Mouse (Mus musculus) limb, embryonic 13.5 days (tissue): ENCODE results near the gene Nudt9. TPM values are rescaled to one million over a fixed set of nuclear protein-coding genes. Genes with fewer than 3 reads are reported as not detected.
A peak's percentile ranks its signal among the peaks of the same experiment; 100 is the strongest.

ENCODE experiments used
- ATAC-seq: fragments of 200-750 bp; cut with Nextera tagmentation; 2 replicates; pipeline ENCODE4 v1.8.0; 2017; ENCODE audit warnings: low read depth, moderate number of reproducible peaks, moderate TSS enrichment; ENCODE audit not compliant: low FRiP score
- H3K27ac ChIP-seq: fragments of 300-500 bp; sonication (generic); 2 replicates; pipeline ENCODE4 v1.5.1; 2015; ENCODE audit warnings: inconsistent platforms, mild to moderate bottlenecking, moderate library complexity
- H3K27me3 ChIP-seq: fragments of 300-500 bp; sonication (generic); 2 replicates; pipeline ENCODE4 v1.6.1; 2015; ENCODE audit warnings: mild to moderate bottlenecking, inconsistent platforms
- H3K36me3 ChIP-seq: fragments of 300-500 bp; sonication (generic); 2 replicates; pipeline ENCODE4 v1.6.1; 2015; ENCODE audit warnings: inconsistent platforms, mild to moderate bottlenecking, moderate library complexity
- H3K4me1 ChIP-seq: fragments of 300-500 bp; sonication (generic); 2 replicates; pipeline ENCODE4 v1.6.1; 2015; ENCODE audit warnings: inconsistent platforms
- H3K4me2 ChIP-seq: fragments of 300-500 bp; sonication (generic); replicated peaks from 2 replicates; pipeline ENCODE4 v1.6.1; 2015; ENCODE audit warnings: inconsistent platforms, mild to moderate bottlenecking, moderate library complexity
- H3K4me3 ChIP-seq: fragments of 300-500 bp; sonication (generic); 2 replicates; pipeline ENCODE4 v1.5.1; 2015; ENCODE audit warnings: moderate library complexity, mild to moderate bottlenecking, inconsistent platforms
- H3K9ac ChIP-seq: fragments of 300-500 bp; sonication (generic); 2 replicates; pipeline ENCODE4 v1.6.1; 2015; ENCODE audit warnings: mild to moderate bottlenecking, inconsistent platforms
- H3K9me3 ChIP-seq: fragments of 300-500 bp; sonication (generic); 2 replicates; pipeline ENCODE4 v1.6.1; 2016; ENCODE audit warnings: inconsistent platforms
- WGBS: fragments of 180-500 bp; shearing (Covaris S2); methylation state at CpG from one replicate; pipeline ENCODE4 v1.1.7; 2015; 5-methylcytosine and 5-hydroxymethylcytosine counted together
- polyA plus RNA-seq: library from polyadenylated mRNA; unstranded; fragments of >200 nt; fragmentation: Nextera tagmentation; extraction: Ambion mirVana; gene quantifications from 2 replicates; pipeline ENCODE4 v1.2.1, GENCODE M21; 2015

Nudt9 gene
- polyA plus RNA-seq, 1 experiment from 2014 or later, result 62.8 TPM

DNA sequence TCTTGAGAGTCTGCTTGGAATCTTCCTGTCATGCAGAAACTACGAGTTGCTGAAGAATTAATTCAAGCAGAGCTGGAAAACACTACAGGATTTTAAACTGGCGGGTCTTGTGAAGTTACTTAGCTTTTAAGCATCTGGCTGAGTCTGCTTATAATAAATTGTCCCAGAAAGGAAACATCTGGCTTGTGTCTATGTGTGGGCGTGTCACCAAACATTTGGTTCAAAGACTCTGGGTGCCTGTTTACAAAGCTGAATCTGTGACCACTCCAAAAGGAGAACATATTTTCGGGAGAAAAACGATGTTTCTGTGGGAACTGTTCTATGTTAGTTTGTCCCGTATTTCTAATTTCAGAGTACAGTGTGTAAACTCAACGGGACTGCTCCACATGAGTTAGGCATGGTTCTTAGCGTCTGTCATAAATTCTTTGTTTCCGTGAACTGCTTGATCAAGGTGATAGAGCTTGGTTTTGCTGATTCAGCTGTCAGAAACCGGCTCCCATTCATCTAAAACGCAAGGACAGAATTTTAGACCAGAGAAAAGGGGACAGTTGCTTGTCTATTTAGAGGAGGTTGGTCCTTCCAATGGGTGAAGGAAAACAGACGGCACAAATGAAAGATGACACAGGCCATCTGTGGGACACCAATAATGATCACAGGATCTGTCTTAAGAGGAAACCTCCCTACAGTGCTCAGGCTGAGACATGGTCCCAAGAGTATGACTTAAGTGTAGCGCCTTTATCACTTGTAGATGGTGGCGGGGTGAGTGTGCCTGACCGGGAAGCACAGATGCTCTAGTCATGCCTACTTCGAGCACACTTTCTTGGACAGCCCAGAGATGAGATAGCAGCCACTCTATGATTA lies 50.2 kb downstream of the Nudt9 start:
- H3K4me3 ChIP-seq, result no peak overlapping the region
- WGBS, result 38% methylated on average over 16 of the region's 16 CpGs
- peak; percentile 28; the same call in 1 of the 2 replicates for ATAC-seq
- H3K27me3 ChIP-seq, result no peaks in the 10 kb centered on the region
- H3K36me3 ChIP-seq, result no peaks in the 10 kb centered on the region
- peaks cover 15% of the 10 kb centered on the region for H3K4me1 ChIP-seq
- 0 out of 2 replicates have a peak overlapping the region, but pooled peaks have one; percentile 20 for H3K9ac ChIP-seq
- H3K27ac ChIP-seq, result no peak overlapping the region
- peak overlapping the region; percentile 37 for H3K4me2 ChIP-seq
- no peaks in the 10 kb centered on the region for H3K9me3 ChIP-seq

DNA sequence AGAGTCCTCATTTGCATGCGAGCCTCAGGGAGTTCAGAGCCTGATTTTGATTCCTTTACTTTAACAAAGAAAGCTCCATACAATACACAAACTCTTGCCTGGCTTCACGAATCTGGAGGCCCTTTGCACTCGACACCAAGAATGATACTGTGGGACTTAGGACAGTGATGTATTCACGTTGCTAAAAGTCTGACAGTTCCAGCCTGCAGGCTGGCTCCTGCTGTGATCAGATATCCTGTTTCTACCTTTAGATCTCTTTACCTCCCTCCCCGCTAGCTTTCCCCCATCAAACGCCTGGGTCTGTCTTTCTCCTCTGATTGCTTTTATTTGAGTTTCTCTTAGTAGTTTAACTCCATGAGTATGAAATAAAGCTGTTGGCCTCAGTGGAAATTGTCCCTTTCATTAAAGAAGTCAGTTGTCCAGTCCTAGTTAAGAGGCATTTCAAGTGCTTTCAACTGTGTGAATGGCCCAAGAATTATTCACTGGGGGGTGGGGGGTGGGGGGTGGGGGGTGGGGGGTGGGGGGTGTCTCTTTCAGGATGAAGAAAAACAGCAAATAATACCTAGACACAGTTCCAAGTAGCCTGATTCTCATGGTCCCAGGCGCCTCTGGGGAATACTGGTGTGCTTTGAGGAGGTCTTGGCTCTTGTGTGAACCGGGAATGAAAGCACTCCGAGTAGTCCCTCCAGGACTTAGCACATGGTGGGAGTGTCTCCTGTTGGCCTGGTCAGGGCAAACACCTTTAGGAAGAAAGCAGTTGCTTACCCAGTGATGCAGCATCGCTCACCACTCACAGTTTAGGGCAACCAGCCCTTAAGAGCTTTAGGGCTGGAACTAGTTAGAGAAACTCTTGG lies 55.8 kb downstream of the Nudt9 start:
- WGBS, result 22% methylated on average over 10 of the region's 10 CpGs
- Histone ChIP-seq H3K4me3 (no peak overlapping the region), H3K4me2 (no peak overlapping the region), H3K27me3 (0 out of 2 replicates have a peak, but pooled peaks cover 3% of the 10 kb centered on the region), H3K27ac (no peak overlapping the region), H3K4me1 (peaks cover 15% of the 10 kb centered on the region), H3K36me3 (no peaks in the 10 kb centered on the region), H3K9ac (no peak overlapping the region), H3K9me3 (no peaks in the 10 kb centered on the region)
- no peak for ATAC-seq

DNA sequence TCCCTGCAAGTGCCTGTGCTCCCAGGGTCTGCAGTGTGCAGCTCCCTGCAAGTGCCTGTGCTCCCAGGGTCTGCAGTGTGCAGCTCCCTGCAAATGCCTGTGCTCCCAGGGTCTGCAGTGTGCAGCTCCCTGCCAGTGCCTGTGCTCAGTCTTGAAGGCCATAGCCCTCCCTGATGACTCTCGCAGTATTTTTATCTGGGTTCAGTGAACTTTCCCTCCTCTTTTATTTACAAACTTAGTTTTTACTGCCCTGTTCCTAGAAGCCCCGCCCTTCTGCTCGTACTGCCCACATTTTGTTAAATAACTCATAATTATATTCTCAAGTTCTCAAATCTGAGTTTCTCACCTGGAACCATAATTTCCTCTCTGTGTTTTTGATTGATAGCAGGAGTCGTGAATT lies 57.1 kb downstream of the Nudt9 start:
- no peaks in the 10 kb centered on the region for H3K36me3 ChIP-seq
- H3K9me3 ChIP-seq, result no peaks in the 10 kb centered on the region
- ATAC-seq, result no peak
- H3K4me2 ChIP-seq, result no peak overlapping the region
- no peak overlapping the region for H3K4me3 ChIP-seq
- H3K27me3 ChIP-seq, result 0 out of 2 replicates have a peak, but pooled peaks cover 3% of the 10 kb centered on the region
- peaks cover 24% of the 10 kb centered on the region for H3K4me1 ChIP-seq
- no peak overlapping the region for H3K27ac ChIP-seq
- WGBS, result 66% methylated on average over 4 of the region's 4 CpGs
- H3K9ac ChIP-seq, result no peak overlapping the region

DNA sequence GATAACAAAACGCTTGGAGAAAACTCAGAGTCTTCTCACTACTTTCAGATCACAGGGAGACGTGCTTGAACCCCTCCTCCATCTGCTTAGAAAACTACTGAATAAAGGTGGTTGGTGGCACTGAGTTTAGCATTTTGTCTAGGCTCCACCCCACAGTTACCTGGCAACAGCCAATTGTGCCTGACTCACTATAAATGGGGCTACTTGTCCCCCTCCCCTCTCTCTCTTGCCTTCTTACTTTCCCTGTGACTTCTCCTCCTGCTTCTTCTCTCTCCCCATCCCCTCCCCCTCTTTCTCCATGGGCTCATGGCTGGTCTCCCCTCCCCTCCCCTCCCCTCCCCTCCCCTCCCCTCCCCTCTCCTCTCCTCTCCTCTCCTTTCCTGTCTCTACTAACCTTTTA lies 58.0 kb downstream of the Nudt9 start:
- WGBS, result 63% methylated on average over 2 of the region's 2 CpGs
- no peak overlapping the region for H3K9ac ChIP-seq
- no peak overlapping the region for H3K27ac ChIP-seq
- H3K4me3 ChIP-seq, result no peak overlapping the region
- no peak for ATAC-seq
- H3K4me2 ChIP-seq, result no peak overlapping the region
- 0 out of 2 replicates have a peak, but pooled peaks cover 3% of the 10 kb centered on the region for H3K27me3 ChIP-seq
- no peaks in the 10 kb centered on the region for H3K36me3 ChIP-seq
- H3K4me1 ChIP-seq, result peaks cover 33% of the 10 kb centered on the region
- no peaks in the 10 kb centered on the region for H3K9me3 ChIP-seq

DNA sequence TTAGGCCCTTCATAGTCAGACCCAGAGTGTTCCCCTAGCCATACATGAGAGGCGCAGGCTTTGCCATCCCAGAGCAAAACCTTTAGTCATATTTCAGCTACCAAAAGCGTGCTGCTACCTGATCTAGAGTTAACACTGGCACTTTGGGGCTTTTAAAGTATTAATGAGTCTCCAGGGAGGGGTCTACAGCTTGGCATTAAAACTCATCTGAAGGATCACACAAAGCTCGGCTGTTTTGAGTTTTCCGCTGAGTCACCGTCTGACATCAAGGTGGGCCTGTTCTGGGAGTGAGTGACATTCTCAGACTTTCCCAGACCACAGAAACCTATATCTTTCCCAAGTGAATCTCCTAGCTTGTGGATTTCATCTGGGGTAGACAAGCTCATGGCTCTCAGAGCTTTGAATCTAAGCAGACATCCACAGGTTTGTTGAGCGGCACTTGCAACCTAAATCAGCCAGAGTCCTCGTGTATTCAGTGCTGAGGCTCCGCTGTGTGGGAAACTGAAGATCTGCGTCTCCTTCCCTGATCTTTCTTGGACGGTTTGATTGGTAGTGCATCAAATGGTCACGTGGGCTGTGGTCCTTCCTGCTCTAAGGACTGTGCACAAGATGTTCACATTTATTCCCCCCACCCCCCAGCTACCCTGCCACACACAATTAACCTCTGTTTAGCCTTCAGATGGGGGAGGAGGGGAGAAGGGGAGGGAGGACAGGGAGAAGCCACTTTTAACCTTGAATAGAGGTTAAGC lies 62.2 kb downstream of the Nudt9 start:
- H3K9me3 ChIP-seq, result no peaks in the 10 kb centered on the region
- peak overlapping the region; percentile 26; the same call in 1 of the 2 replicates for H3K4me3 ChIP-seq
- peak; percentile 45; the same call in 1 of the 2 replicates for ATAC-seq
- H3K9ac ChIP-seq, result peak overlapping the region; percentile 14; the same call in 1 of the 2 replicates
- peak overlapping the region; percentile 58 for H3K4me2 ChIP-seq
- WGBS, result 35% methylated on average over 11 of the region's 11 CpGs
- H3K27ac ChIP-seq, result peak overlapping the region; percentile 52; the same call in 1 of the 2 replicates
- peaks cover 56% of the 10 kb centered on the region for H3K4me1 ChIP-seq
- peaks cover 3% of the 10 kb centered on the region; the same call in 1 of the 2 replicates for H3K27me3 ChIP-seq
- no peaks in the 10 kb centered on the region for H3K36me3 ChIP-seq

DNA sequence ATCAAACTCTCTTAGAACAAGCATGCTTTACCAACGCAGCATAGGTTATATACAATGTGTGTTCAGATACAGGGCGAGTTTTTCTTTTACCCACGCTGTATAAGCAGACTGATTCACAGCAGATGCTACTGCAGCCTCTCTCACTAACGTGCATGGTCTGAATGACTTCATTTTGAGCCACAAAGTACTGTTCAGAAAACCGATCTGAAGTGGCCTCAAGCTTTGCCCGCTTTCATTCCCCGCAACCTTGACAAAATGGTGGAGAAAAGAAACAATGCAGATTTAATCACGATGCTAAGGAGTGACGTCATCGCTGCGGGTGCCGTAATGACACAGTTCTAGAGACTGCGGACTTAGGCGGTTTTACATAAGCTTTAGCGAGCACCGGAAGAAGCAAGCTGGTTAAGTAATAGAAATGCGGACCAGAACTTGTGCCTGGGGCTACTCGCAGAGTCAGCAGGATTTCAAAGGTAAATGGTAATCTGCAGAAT lies 62.8 kb downstream of the Nudt9 start:
- H3K4me1 ChIP-seq, result peaks cover 62% of the 10 kb centered on the region
- H3K9ac ChIP-seq, result peak overlapping the region; percentile 14; the same call in 1 of the 2 replicates

DNA sequence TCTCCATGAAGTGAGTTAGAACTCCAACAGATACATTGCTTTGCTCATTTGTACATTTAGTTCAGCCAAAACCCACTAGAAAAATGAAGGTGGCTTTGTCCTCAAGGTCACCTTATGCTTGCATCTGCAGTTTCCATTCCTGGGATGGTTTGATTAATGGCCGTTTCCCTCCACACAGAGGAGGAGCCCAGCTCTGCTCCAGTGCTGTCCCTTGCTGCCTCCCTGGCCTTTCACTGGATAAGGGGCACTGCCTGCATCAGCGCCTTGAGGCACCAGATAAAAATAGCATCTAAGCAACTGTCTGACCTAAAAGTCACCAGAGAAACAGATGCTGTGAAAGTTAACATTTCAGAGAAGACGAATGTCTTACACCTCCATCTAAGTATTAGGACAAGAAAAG lies 63.4 kb downstream of the Nudt9 start:
- H3K4me1 ChIP-seq, result peaks cover 63% of the 10 kb centered on the region
- H3K4me2 ChIP-seq, result peak overlapping the region; percentile 58
- no peak overlapping the region for H3K4me3 ChIP-seq
- H3K36me3 ChIP-seq, result no peaks in the 10 kb centered on the region
- H3K27ac ChIP-seq, result peak overlapping the region; percentile 52; the same call in 1 of the 2 replicates
- H3K9ac ChIP-seq, result no peak overlapping the region
- ATAC-seq, result no peak
- H3K27me3 ChIP-seq, result peaks cover 3% of the 10 kb centered on the region; the same call in 1 of the 2 replicates
- H3K9me3 ChIP-seq, result no peaks in the 10 kb centered on the region
- WGBS, result 47% methylated on average over 3 of the region's 3 CpGs

More for the DNA sequence above, 62.8 kb downstream of the Nudt9 start:
- Histone ChIP-seq H3K4me3 (peak overlapping the region; percentile 26), H3K36me3 (no peaks in the 10 kb centered on the region), H3K27me3 (peaks cover 3% of the 10 kb centered on the region; the same call in 1 of the 2 replicates), H3K27ac (peak overlapping the region; percentile 52; the same call in 1 of the 2 replicates), H3K4me2 (peak overlapping the region; percentile 58), H3K9me3 (no peaks in the 10 kb centered on the region)
- 16% methylated on average over 18 of the region's 18 CpGs for WGBS
- ATAC-seq, result peak; percentile 38; the same call in 1 of the 2 replicates

DNA sequence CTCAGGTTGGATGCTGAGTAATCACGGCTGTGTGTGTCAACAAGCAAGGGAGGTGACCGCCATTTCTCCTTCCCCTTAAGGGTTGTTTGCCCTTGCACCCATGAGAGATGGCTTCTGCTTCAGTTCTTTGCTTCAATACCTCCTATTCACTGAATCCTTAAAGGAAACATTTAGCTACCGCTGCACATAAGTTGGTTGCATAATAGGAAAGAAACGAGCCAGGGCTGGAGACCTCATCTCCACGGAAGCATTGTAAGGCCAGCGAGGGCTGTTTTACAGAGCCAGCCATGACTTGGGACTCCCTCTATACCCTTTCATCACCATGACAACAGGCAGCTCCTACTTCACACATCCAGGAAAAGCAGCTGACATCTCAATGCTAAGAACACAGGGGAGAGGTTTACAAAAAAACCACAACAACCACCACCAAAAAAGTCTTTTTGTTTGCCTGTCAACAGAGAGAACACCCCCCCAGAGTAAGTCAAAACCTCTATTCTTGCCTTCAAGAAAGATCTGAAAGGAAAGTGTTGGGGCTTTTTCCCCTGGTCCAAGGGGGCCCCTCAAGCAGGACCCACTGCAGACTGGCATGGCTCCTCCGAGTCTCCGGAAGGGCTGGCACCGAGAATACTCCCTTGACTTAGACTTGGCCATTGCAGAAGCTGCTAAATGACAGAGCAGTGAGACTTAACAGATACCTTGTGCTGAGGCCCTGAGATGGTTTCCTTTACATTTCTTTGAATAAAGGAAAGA lies 64.2 kb downstream of the Nudt9 start:
- H3K4me2 ChIP-seq, result 0 out of 2 replicates have a peak overlapping the region, but pooled peaks have one; percentile 16
- H3K4me1 ChIP-seq, result peaks cover 68% of the 10 kb centered on the region

DNA sequence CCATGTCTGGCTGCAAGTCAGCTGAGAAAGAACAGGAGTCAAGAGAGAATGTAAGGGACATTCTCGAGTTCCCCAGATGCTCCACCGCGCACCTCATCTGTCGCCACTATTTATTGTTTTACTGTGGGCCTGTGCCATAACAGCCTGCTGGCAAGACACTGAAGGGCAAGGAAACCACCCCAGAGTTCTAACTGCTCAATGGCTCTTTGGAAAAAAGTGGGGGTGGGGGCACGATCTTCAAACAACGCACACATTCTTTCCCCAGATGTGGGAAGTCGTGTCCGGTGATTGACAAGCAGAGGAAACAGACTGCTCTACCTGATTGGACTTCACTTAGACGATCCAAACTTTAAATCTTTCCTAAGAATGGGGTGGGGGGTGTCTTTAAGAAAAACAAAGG lies 65.9 kb downstream of the Nudt9 start:
- Histone ChIP-seq H3K27me3 (no peaks in the 10 kb centered on the region; the same call in 1 of the 2 replicates), H3K4me1 (peaks cover 65% of the 10 kb centered on the region), H3K9me3 (no peaks in the 10 kb centered on the region), H3K4me3 (peak overlapping the region; percentile 23), H3K4me2 (peak overlapping the region; percentile 50), H3K9ac (no peak overlapping the region; the same call in 1 of the 2 replicates), H3K27ac (no peak overlapping the region), H3K36me3 (no peaks in the 10 kb centered on the region)
- no peak for ATAC-seq
- 5% methylated on average over 9 of the region's 9 CpGs for WGBS

More for the DNA sequence above, 64.2 kb downstream of the Nudt9 start:
- Histone ChIP-seq H3K9me3 (no peaks in the 10 kb centered on the region), H3K36me3 (no peaks in the 10 kb centered on the region), H3K9ac (no peak overlapping the region), H3K27ac (no peak overlapping the region; the same call in 1 of the 2 replicates), H3K27me3 (peaks cover 3% of the 10 kb centered on the region; the same call in 1 of the 2 replicates), H3K4me3 (no peak overlapping the region)
- 50% methylated on average over 9 of the region's 9 CpGs for WGBS
- ATAC-seq, result no peak

DNA sequence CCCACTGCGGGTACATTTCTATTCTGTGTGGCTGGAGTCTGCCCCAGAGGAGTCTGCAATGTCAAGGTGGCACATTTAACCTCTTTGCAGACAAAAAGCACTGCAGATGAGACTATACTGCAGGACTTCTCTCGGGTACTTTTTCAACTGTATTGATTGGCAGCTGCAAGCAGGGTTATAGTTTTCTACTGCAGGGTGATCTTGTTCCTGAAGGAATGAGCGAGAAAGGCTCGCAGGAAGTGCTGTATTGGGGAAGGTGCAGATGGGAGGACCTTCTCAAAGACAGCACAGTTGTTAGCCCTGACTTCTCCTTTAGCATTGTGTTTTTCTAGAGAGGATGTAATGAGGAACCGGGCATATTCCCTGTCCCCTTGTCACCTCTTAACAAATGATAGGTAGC lies 66.4 kb downstream of the Nudt9 start:
- Histone ChIP-seq H3K4me1 (peaks cover 64% of the 10 kb centered on the region), H3K9ac (no peak overlapping the region), H3K27ac (peak overlapping the region; percentile 15; the same call in 1 of the 2 replicates), H3K36me3 (no peaks in the 10 kb centered on the region), H3K4me2 (peak overlapping the region; percentile 50), H3K9me3 (no peaks in the 10 kb centered on the region), H3K27me3 (no peaks in the 10 kb centered on the region; the same call in 1 of the 2 replicates), H3K4me3 (peak overlapping the region; percentile 23)
- 14% methylated on average over 5 of the region's 5 CpGs for WGBS
- no peak for ATAC-seq
